Mouse (Mus musculus) myocyte (in vitro differentiated cells): ENCODE data around the gene Foxm1. TPM values are rescaled to one million over a fixed set of nuclear protein-coding genes. Genes with fewer than 3 reads are reported as not detected.
A peak's percentile ranks its signal among the peaks of the same experiment; 100 is the strongest.

ENCODE experiments used
- H3K27me3 ChIP-seq: one replicate; pipeline ENCODE4 v1.6.1; 2011; ENCODE audit not compliant: control insufficient read depth, insufficient read depth, insufficient read length
- H3K36me3 ChIP-seq: one replicate; pipeline ENCODE4 v1.6.1; 2011; ENCODE audit not compliant: control insufficient read depth, insufficient read depth
- H3K4me2 ChIP-seq: one replicate; pipeline ENCODE4 v1.6.1; 2011; ENCODE audit warnings: low read depth, control low read depth
- H3K4me3 ChIP-seq: one replicate; pipeline ENCODE4 v1.5.1; 2011; ENCODE audit warnings: mild to moderate bottlenecking, control low read depth, moderate library complexity
- H3K79me2 ChIP-seq: one replicate; pipeline ENCODE4 v1.6.1; 2011; ENCODE audit not compliant: control insufficient read depth, insufficient read depth
- H3ac ChIP-seq: one replicate; pipeline ENCODE4 v1.6.1; 2011; ENCODE audit not compliant: control insufficient read depth, insufficient read length
- CEBPB ChIP-seq: IDR thresholded peaks from 2 replicates; pipeline ENCODE4 v1.6.1; 2011; ENCODE audit warnings: mild to moderate bottlenecking, moderate library complexity; ENCODE audit not compliant: poor library complexity, insufficient read depth, severe bottlenecking
- E2F4 ChIP-seq: IDR thresholded peaks from one replicate; pipeline ENCODE4 v1.6.1; 2011; ENCODE audit warnings: mild to moderate bottlenecking, control low read depth, moderate library complexity; ENCODE audit not compliant: insufficient read depth
- MAX ChIP-seq: IDR thresholded peaks from one replicate; pipeline ENCODE4 v1.6.1; 2011; ENCODE audit warnings: low read depth, mild to moderate bottlenecking, control low read depth
- MYOD1 ChIP-seq, 3 experiments: IDR thresholded peaks; one replicate each; pipeline ENCODE4 v1.6.1; 2011; ENCODE audit warnings: control low read depth in 2 of 3, low read depth in 2 of 3, mild to moderate bottlenecking in 2 of 3, moderate library complexity in 1 of 3; ENCODE audit not compliant: insufficient read length in 2 of 3, control insufficient read depth in 1 of 3
- MYOG ChIP-seq, 3 experiments: IDR thresholded peaks; one replicate each; pipeline ENCODE4 v1.6.1; 2011; ENCODE audit warnings: control low read depth in 2 of 3, low read depth in 2 of 3, mild to moderate bottlenecking in 2 of 3; ENCODE audit not compliant: insufficient read length in 2 of 3, control insufficient read depth in 1 of 3, insufficient read depth in 1 of 3
- POLR2A ChIP-seq: IDR thresholded peaks from one replicate; pipeline ENCODE4 v1.6.1; 2011; ENCODE audit warnings: low read depth, mild to moderate bottlenecking, control low read depth, moderate library complexity; ENCODE audit not compliant: insufficient read length
- POLR2AphosphoS2 ChIP-seq: IDR thresholded peaks from one replicate; pipeline ENCODE4 v1.6.1; 2011; ENCODE audit warnings: low read depth, control low read depth; ENCODE audit not compliant: insufficient read length
- REST ChIP-seq: IDR thresholded peaks from one replicate; pipeline ENCODE4 v1.6.1; 2011; ENCODE audit warnings: mild to moderate bottlenecking, control low read depth, moderate library complexity; ENCODE audit not compliant: insufficient read depth, insufficient read length
- SRF ChIP-seq: IDR thresholded peaks from one replicate; pipeline ENCODE4 v1.6.1; 2011; ENCODE audit warnings: low read depth; ENCODE audit not compliant: control insufficient read depth, insufficient read length
- TCF12 ChIP-seq: IDR thresholded peaks from one replicate; pipeline ENCODE4 v1.6.1; 2011; ENCODE audit warnings: mild to moderate bottlenecking, control low read depth; ENCODE audit not compliant: poor library complexity, insufficient read depth, severe bottlenecking
- TCF3 ChIP-seq: IDR thresholded peaks from one replicate; pipeline ENCODE4 v1.6.1; 2011; ENCODE audit warnings: low read depth, control low read depth; ENCODE audit not compliant: insufficient read length
- USF1 ChIP-seq: IDR thresholded peaks from one replicate; pipeline ENCODE4 v1.6.1; 2011; ENCODE audit warnings: low read depth, mild to moderate bottlenecking, control low read depth, moderate library complexity
- polyA plus RNA-seq: library from polyadenylated mRNA; unstranded; fragments of >200 nt; fragmentation: generic; extraction: Trizol; gene quantifications from one replicate; pipeline ENCODE4 v1.2.1, GENCODE M21; 2012; ENCODE audit warnings: missing spikeins

Foxm1 gene
- polyA plus RNA-seq, 1 experiment, result 22.5 TPM

DNA sequence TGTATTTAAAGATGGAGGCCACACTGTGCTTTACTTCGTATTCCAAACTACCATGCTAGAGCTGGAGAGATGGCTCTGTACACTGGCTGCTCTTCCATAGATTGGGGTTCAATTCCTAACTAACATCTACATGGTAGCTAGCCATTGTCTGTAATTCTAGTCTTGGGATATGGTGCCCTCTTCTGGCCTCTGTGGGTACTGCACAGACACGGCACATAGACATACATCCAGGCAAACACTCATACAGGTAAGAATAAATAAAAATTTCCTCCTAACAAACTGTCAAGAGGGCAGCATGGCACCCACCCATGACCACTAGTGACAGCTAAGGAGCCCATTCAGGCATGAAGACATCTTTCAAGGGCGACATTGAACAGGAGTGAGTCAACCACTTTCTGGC lies 48.3 kb downstream of the Foxm1 start:
- no peaks in the 10 kb centered on the region for H3K79me2 ChIP-seq
- H3ac ChIP-seq, result no peak overlapping the region
- no peak overlapping the region for H3K4me3 ChIP-seq
- no peaks in the 10 kb centered on the region for H3K27me3 ChIP-seq
- peaks cover 11% of the 10 kb centered on the region for H3K36me3 ChIP-seq
- no peak for TF ChIP-seq CEBPB
- no peak for TF ChIP-seq MYOD1 (IDR thresholded peaks at IDR 0.05; ENCODE audit: control insufficient read depth in 1 of 3, insufficient read length in 2 of 3, low read depth in 2 of 3)
- TF ChIP-seq POLR2AphosphoS2, result no peak
- TF ChIP-seq USF1, result no peak
- no peak for TF ChIP-seq E2F4
- no peak for TF ChIP-seq TCF12
- TF ChIP-seq REST, result no peak
- no peak for TF ChIP-seq SRF
- no peak for TF ChIP-seq TCF3
- no peak for TF ChIP-seq MAX
- no peak for TF ChIP-seq MYOG (IDR thresholded peaks at IDR 0.05; ENCODE audit: control insufficient read depth in 1 of 3, insufficient read depth in 1 of 3, insufficient read length in 2 of 3, low read depth in 2 of 3)
- no peak for TF ChIP-seq POLR2A
- no peak overlapping the region for H3K4me2 ChIP-seq

DNA sequence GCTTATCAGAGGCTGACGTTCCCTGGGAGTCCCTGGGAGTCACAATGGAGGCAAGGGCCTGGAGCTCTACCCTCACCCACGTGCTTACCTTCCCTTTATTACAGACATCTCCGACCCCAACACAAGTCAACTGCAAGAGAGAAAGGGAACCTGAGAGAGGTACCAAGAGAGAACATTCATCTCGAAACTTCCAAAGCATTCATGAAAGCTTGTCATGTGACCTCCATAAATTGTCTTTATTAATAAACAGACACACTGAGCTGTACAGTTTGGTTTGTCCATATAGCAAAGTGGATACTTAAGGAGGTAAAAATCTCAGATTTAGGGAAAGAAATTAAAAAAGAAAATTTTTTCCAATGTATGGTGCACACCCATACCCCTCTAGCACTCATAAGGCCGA lies 53.4 kb downstream of the Foxm1 start:
- H3ac ChIP-seq, result no peak overlapping the region
- H3K4me3 ChIP-seq, result no peak overlapping the region
- TF ChIP-seq USF1 (no peak), CEBPB (no peak), E2F4 (no peak), TCF12 (no peak), TCF3 (no peak), MYOD1 (IDR thresholded peaks at IDR 0.05; ENCODE audit: control insufficient read depth in 1 of 3, insufficient read length in 2 of 3, low read depth in 2 of 3) (no peak), MAX (no peak), POLR2AphosphoS2 (no peak), POLR2A (no peak), REST (no peak), MYOG (IDR thresholded peaks at IDR 0.05; ENCODE audit: control insufficient read depth in 1 of 3, insufficient read depth in 1 of 3, insufficient read length in 2 of 3, low read depth in 2 of 3) (no peak), SRF (no peak)
- H3K4me2 ChIP-seq, result no peak overlapping the region
- H3K79me2 ChIP-seq, result peaks cover 27% of the 10 kb centered on the region
- H3K36me3 ChIP-seq, result peaks cover 3% of the 10 kb centered on the region
- no peaks in the 10 kb centered on the region for H3K27me3 ChIP-seq

DNA sequence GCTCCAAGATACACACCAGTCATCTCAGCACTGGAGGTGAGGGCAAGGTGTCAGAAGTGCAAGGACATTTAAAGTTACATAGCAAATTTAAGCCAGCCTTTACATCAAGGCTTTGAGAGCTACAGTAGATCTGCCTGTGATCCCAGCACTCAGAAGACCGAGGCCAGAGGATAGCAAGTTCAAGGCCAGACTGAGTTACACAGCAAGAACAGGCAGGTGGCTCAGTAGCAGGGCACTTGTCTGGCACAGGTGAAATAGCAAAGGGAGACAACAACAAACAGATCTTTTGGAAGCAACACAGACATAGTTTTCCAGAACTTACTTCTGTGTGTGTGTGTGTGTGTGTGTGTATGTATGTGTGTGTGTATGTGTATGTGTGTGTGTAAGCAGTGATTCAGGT lies 55.3 kb downstream of the Foxm1 start:
- TF ChIP-seq POLR2AphosphoS2 (no peak), SRF (no peak), MYOG (IDR thresholded peaks at IDR 0.05; ENCODE audit: control insufficient read depth in 1 of 3, insufficient read depth in 1 of 3, insufficient read length in 2 of 3, low read depth in 2 of 3) (no peak), MYOD1 (IDR thresholded peaks at IDR 0.05; ENCODE audit: control insufficient read depth in 1 of 3, insufficient read length in 2 of 3, low read depth in 2 of 3) (no peak)
- Histone ChIP-seq H3K79me2 (peaks cover 43% of the 10 kb centered on the region), H3K4me2 (no peak overlapping the region), H3ac (no peak overlapping the region), H3K4me3 (no peak overlapping the region), H3K36me3 (peaks cover 3% of the 10 kb centered on the region), H3K27me3 (no peaks in the 10 kb centered on the region)

DNA sequence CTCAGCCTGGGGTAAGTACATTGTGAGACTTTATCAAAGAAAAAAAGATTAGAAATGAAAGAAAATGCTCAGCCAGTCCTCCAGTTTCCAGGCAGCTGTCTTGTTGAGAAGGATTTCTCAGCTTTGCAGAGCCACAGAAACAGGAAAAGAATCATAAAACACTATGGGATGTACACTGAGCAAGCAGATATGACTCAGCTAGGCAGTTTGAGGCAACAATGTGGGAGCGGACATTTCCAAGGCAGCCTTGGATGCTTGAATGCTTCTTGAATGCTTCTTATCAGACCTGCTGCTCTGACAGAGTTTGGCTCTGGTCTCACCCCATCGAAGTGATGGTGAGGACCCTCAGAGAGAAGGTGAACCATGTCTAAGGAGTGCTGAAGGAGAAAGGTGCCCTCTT lies 58.3 kb downstream of the Foxm1 start:
- no peak overlapping the region for H3ac ChIP-seq
- no peaks in the 10 kb centered on the region for H3K27me3 ChIP-seq
- H3K4me2 ChIP-seq, result peak overlapping the region; percentile 73
- no peaks in the 10 kb centered on the region for H3K36me3 ChIP-seq
- no peak overlapping the region for H3K4me3 ChIP-seq
- TF ChIP-seq POLR2A, result peak; percentile 22
- TF ChIP-seq REST, result no peak
- peaks cover 54% of the 10 kb centered on the region for H3K79me2 ChIP-seq

DNA sequence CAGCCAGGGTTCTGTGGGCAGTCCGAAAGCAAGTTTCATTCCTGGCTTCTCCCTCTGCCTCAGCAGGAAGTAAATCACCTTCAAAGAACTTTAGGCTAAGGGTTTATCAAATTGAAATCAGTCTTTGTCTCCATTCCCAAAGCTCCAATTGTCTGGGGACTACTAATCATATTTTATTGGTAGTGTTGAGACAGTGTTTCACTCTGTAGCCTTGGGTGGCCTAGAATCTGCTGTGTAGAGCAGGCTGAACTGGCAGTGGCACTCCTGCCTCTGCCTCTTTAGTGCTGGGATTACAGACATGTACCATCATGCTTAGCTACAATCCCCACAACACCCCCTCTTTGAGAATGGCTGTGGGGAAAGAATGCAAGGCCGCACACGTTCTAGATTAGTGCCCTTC lies 58.7 kb downstream of the Foxm1 start:
- TF ChIP-seq POLR2A (no peak), CEBPB (no peak), MYOD1 (IDR thresholded peaks at IDR 0.05; ENCODE audit: control insufficient read depth in 1 of 3, insufficient read length in 2 of 3, low read depth in 2 of 3) (no peak), E2F4 (no peak), POLR2AphosphoS2 (no peak), SRF (no peak), MAX (no peak), MYOG (IDR thresholded peaks at IDR 0.05; ENCODE audit: control insufficient read depth in 1 of 3, insufficient read depth in 1 of 3, insufficient read length in 2 of 3, low read depth in 2 of 3) (no peak), TCF12 (no peak), TCF3 (no peak)
- H3K79me2 ChIP-seq, result peaks cover 54% of the 10 kb centered on the region

More for the DNA sequence above, 58.7 kb downstream of the Foxm1 start:
- Histone ChIP-seq H3K36me3 (no peaks in the 10 kb centered on the region), H3K4me3 (no peak overlapping the region), H3ac (no peak overlapping the region), H3K4me2 (peak overlapping the region; percentile 73), H3K27me3 (no peaks in the 10 kb centered on the region)
